Mouse (Mus musculus): ENCODE results near the gene Ap1m1.

The Ap1m1 gene

GRCm38 (mm10) chr8:72257902-72258238, 18.1 kb downstream of the Ap1m1 start:
- DNase-seq (ENCODE audit: low read depth in 1 of 2, low spot score in 2 of 2), result no peak

GRCm38 (mm10) chr8:72259862-72260261, 20.0 kb downstream of the Ap1m1 start:
- DNase-seq (ENCODE audit: low read depth in 1 of 2, low spot score in 2 of 2), result no peak

DNA sequence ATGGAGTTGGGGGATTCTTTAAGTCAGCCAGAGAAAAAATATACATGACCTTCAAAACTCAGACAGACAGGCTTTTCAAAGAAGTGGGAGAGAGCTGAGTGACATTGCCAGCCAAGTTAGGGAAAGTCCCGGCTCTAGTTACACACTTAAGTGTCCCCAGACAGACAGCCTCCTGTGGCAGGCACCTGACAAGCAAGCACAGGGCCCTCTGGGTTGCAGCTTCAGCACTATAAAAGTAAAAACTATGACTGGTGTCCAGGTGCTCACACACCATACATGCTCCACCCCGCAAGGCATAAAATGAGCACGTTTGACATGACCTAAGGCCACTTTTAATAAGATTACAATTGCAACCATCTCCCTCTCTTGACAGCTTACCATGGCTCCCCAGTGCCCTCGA, 20.8 kb downstream of the Ap1m1 start:
- DNase-seq (ENCODE audit: low read depth in 1 of 2, low spot score in 2 of 2), result no peak

DNA sequence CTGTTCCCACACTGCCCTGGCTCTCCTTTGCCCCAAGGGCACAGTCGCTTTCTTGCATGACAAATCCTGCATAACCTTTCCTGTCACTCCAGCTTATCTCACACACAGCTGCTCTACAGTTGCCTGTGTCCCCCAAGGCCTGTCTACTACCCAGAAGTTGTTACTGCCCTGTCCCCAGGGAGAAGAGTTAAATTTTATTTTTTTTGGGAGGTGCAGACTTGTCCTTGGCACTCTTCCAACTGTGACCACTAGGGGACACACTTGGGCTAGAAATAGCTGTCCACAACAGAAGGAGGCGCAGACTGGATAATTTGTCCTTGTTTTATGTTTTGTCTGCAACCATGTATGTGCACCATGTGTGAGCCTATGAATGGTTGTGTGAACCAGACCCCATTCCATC, 21.2 kb downstream of the Ap1m1 start:
- DNase-seq (ENCODE audit: low read depth in 1 of 2, low spot score in 2 of 2), result peak; percentile 26 to 47

DNA sequence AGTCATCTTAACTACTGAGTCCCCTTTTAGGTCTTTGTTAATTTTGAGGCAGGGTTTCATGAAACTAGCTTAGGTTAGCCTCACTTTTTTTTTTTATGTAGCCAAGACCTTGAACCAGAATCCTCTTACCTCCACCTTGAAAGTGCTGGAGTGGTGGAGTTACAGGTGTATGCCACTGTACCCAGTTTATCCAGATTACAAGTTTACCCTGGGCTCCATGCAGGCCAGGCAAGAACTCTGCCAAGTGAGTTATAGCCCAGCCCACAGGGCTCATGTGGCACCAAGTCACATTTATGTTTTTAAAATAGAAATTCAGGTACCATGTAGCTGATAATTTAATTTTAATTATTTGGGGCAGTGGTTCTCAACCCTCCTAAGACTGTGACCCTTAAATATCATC, 21.6 kb downstream of the Ap1m1 start:
- no peak for DNase-seq (ENCODE audit: low read depth in 1 of 2, low spot score in 2 of 2)

DNA sequence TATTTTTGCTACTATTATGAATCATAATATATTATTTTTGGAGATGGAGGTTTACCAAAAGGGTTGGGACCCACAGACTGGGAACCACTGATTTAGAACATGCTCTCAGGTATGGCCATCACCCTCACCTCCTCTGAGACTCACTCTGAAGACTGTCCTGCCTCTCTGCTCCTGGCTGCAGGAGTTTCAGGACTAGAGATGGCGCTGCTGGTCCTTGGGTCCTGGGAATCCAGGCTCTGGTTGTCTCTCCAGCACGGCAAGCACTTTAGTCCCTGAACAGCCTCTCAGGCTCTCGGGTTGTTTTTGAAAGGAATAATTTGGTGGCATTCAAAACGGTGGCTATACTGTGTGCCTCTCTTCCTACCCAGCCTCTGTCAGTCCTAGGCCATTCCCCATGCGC, 22.1 kb downstream of the Ap1m1 start:
- no peak for DNase-seq (ENCODE audit: low read depth in 1 of 2, low spot score in 2 of 2)

GRCm38 (mm10) chr8:72262756-72263155, 22.9 kb downstream of the Ap1m1 start:
- DNase-seq (ENCODE audit: low read depth in 1 of 2, low spot score in 2 of 2), result no peak

DNA sequence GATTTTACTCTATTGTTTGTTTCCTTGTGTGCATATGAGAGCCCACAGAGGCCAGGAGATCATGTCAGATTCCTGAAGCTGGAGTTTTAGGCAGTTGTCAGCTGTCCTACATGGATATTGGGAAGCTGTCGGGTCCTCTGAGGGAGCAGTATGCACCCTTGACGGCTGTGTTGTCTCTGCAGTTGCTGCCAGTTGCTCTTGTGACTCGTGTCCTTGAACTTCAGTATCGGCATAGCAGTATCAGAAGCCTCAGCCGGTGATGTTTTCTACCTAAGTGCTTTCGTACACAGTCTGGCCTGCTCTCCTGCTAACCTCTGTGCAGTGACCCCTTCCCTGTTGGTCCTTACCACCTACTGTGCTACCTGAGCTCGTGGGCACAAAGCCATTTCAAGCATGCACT, 23.6 kb downstream of the Ap1m1 start:
- no peak for DNase-seq (ENCODE audit: low read depth in 1 of 2, low spot score in 2 of 2)

DNA sequence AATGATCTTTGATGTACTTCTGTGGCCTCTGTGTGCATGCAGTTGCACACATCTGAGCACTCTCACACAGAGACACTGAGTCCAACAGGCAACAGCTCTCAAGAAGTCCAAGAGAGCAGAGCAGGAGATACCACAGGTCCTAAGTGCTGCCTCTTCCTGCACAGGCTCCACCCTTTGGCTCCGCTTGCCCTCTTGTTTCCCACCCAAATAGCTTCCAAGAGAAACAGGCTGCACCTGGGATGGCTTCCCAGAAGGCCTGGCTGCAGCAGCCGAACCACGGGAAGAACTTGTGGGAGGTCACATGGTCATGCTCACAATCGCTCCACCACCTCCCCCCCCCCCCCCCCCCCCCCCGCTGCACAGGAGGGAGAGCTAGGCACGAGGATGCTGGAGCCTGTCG, 25.5 kb downstream of the Ap1m1 start:
- no peak for DNase-seq (ENCODE audit: low read depth in 1 of 2, low spot score in 2 of 2)

DNA sequence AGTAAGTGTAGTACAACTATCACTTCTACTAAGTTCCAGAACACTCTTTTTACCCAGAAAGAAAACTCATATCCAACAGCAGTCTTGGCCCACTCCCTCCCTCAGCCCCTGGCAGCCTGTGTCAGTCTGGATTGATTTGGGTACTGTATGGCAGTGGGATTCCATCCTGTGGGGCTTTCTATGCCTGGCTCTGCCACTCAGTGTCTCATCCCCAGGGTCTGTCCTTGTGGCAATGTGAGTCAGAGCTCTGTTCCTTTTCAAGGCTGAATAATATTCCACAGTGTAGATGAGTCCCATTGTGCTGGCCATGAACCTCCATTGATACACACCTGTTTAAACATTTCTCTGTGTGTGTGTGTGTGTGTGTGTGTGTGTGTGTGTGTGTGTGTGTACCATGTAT, 26.9 kb downstream of the Ap1m1 start:
- no peak for DNase-seq (ENCODE audit: low read depth in 1 of 2, low spot score in 2 of 2)

- no peak for DNase-seq (ENCODE audit: low read depth in 1 of 2, low spot score in 2 of 2)
These were observed 27.3 kb downstream of the Ap1m1 start for GRCm38 (mm10) chr8:72267106-72267505.

DNA sequence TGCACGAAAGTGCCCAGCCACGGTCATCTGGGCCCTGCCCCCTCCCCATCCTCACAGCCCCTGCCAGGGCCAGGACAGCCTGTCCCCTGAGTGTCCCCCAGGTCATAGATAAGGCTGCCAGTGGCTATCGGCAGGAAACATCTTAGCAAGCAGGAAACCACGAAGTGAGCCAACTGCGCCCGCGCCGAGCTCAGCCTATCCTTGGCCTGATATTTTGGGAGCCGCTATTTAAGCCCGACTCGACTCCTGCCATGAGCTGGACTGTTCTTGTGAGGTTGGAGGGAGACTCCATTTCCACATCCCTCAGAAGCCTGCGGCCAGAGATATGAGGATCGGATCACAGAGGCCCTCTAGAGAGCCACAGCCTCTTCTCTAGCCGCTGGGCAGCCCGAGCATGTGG, 28.5 kb downstream of the Ap1m1 start:
- peak; percentile 12 to 42 for DNase-seq (ENCODE audit: low read depth in 1 of 2, low spot score in 2 of 2)

- no peak for DNase-seq (ENCODE audit: low read depth in 1 of 2, low spot score in 2 of 2)
These were observed 30.8 kb downstream of the Ap1m1 start for GRCm38 (mm10) chr8:72270606-72271005.

DNA sequence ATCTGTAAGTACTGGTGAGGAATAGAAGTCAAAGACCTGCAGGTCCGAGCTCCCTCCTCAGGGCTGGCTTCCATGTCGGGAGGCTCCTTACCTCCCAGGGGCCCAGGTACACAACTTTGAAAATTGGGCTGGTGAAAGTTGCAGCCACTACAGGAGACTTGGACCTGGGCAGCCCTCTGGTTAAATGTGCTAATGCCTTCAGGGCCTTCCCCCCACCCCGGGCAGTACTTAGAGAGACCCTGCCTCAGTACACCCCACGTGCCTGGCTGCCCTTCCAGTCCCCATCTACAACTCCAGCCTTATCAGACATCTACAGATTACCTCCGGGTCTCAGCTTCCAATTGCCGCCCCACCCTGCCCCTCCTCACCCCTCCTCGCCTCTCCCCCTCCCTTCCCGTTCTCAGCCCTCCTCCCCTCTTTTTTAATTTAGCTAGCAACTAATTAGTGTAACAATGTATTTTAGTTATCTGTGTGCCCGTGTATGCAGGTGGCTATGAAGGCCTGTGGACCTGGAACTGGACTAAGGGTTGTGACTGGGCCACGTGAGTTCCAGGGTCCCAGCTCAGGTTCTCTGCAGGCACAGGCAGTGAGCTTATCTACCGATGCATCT, 31.3 kb downstream of the Ap1m1 start:
- no peak for DNase-seq (ENCODE audit: low read depth in 1 of 2, low spot score in 2 of 2)

DNA sequence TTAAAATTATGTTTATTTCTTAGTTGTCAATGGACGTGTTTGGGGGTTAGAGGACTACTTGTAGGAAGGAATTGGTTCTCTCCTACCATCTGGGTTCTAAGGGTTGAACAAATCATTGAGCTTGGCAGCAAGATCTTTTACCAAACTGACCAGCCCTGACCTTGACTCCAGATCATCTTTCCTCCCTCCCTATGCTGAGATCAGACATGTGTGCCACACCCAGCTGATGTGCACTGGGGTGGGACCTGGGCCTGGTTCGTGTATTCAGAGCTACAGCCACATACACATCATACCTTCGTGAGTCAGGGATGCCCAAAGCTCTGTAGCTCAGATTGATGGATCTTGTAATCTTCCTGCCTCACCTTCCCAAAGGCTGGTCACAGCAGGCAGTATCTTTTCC, 31.9 kb downstream of the Ap1m1 start:
- no peak for DNase-seq (ENCODE audit: low read depth in 1 of 2, low spot score in 2 of 2)

- peak; percentile 47 to 64 for DNase-seq (ENCODE audit: low read depth in 1 of 2, low spot score in 2 of 2)
These were observed 32.5 kb downstream of the Ap1m1 start for GRCm38 (mm10) chr8:72272361-72272760.

- no peak for DNase-seq (ENCODE audit: low read depth in 1 of 2, low spot score in 2 of 2)
These were observed 33.4 kb downstream of the Ap1m1 start for GRCm38 (mm10) chr8:72273111-72273770.

DNA sequence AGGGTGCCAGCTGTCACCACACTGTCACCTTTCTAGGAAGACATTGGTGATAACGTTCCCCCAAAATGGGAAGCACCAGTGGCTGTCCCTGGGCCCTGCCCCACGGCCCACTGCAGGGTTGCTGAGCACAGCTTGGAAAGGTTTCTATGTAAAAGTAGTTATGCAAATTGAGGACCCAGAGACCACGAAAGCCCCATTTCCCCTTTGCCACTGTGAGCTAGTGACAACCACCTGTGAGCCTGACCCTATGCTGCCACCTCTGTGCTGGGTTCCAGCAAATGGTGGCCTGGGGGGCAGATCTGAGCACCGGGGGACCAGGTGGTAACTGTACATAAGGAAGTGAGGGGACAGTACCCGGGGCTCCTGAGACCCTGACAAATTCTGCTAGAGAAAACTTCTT, 34.0 kb downstream of the Ap1m1 start:
- DNase-seq (ENCODE audit: low read depth in 1 of 2, low spot score in 2 of 2), result no peak

DNA sequence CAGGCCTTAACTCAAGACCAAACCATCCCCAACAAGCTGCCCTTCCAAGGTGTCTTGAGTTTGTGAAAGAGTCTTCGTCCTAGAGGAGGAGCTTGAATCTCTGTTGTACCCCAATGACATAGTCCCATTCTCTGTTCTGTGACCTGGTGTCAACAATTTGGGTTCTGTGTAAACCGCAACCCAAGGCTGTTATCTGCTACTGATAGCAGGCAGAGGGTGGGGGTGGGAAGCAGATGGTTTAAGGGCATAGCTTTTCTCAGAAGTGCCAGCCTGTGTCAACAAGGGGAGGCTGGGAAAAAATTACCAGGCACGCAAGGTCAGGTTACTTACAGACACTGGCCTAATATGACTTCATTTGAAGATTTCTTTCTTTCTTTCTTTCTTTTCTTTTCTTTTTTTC, 37.4 kb downstream of the Ap1m1 start:
- DNase-seq (ENCODE audit: low read depth in 1 of 2, low spot score in 2 of 2), result no peak

- no peak for DNase-seq (ENCODE audit: low read depth in 1 of 2, low spot score in 2 of 2)
These were observed 39.3 kb downstream of the Ap1m1 start for GRCm38 (mm10) chr8:72279151-72279550.

- DNase-seq (ENCODE audit: low read depth in 1 of 2, low spot score in 2 of 2), result no peak
These were observed 41.8 kb downstream of the Ap1m1 start for GRCm38 (mm10) chr8:72281634-72282033.

DNA sequence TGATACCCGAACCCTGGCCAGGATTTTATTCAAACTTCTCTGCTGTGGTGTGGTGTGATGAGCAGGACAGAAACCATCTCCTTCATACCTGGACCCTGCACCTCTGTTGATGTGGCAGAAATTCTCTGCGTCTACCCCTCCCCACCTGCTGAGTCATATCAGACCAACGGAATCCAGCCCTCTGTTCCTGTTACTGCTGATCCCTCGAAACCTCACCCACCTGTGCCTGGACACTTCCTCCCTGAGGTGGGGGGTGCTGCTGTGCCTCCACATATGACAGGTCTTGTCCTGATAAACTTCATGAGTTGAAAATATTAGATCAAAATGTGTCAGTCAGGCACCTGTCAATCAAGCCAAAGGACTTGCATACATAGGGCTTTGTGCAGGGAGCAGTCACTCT, 45.5 kb downstream of the Ap1m1 start:
- no peak for DNase-seq (ENCODE audit: low read depth in 1 of 2, low spot score in 2 of 2)

DNA sequence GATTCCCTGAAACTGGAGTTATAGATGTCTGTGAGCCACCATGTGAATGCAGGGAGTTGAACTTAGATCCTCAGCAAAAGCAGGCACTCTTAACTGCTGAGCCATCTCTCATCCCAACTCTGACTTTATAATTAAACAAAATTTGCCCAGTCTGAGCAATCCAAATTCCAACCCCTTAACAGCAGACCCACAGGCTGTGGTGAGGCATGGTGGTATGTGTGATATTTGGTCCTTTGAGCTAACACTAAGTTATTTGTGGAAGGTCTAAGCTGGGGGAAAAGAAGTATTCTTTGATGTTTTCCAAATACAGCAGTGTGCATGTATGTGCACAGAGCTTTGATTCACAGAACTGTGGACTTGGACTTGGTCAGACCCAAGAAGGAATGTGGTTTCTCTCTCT, 49.2 kb downstream of the Ap1m1 start:
- no peak for DNase-seq (ENCODE audit: low read depth in 1 of 2, low spot score in 2 of 2)
